Mouse (Mus musculus) lung, postnatal 25 days (tissue): ENCODE measurements around the gene Dnajc3.
A peak's percentile ranks its signal among the peaks of the same experiment; 100 is the strongest.

Experiments used
- DNase-seq: peaks from one replicate; pipeline ENCODE4 v3.0.0; 2022; ENCODE audit warnings: low spot score

Dnajc3 gene

GRCm38 (mm10) chr14:118937533-118938492 lies at the start of gene Dnajc3:
Gene Dnajc3 (plus strand): TSS chr14:118937976.
- peak; percentile 100 for DNase-seq

- no peak for DNase-seq
Measured at GRCm38 (mm10) chr14:118890101-118890500, 47.7 kb upstream of the Dnajc3 start.

GRCm38 (mm10) chr14:118895228-118895627 lies 42.5 kb upstream of the Dnajc3 start:
- no peak for DNase-seq

- no peak for DNase-seq
Measured at GRCm38 (mm10) chr14:118895655-118896054, 42.1 kb upstream of the Dnajc3 start.

GRCm38 (mm10) chr14:118899940-118900339 lies 37.8 kb upstream of the Dnajc3 start:
- no peak for DNase-seq

- no peak for DNase-seq
Measured at GRCm38 (mm10) chr14:118900911-118901310, 36.9 kb upstream of the Dnajc3 start.

GRCm38 (mm10) chr14:118903397-118903796 lies 34.4 kb upstream of the Dnajc3 start:
- DNase-seq = no peak

- no peak for DNase-seq
Measured at GRCm38 (mm10) chr14:118903867-118904562, 33.8 kb upstream of the Dnajc3 start.

GRCm38 (mm10) chr14:118907592-118907991 lies 30.2 kb upstream of the Dnajc3 start:
- no peak for DNase-seq

- no peak for DNase-seq
Measured at GRCm38 (mm10) chr14:118909872-118910271, 27.9 kb upstream of the Dnajc3 start.

GRCm38 (mm10) chr14:118910332-118911222 lies 27.2 kb upstream of the Dnajc3 start:
- peak; percentile 77 for DNase-seq

- DNase-seq = no peak
Measured at GRCm38 (mm10) chr14:118911521-118911920, 26.3 kb upstream of the Dnajc3 start.

GRCm38 (mm10) chr14:118913651-118914050 lies 24.1 kb upstream of the Dnajc3 start:
- no peak for DNase-seq

GRCm38 (mm10) chr14:118919025-118919424 lies 18.8 kb upstream of the Dnajc3 start:
- DNase-seq = peak; percentile 37

- DNase-seq = no peak
Measured at GRCm38 (mm10) chr14:118920654-118921053, 17.1 kb upstream of the Dnajc3 start.

GRCm38 (mm10) chr14:118922251-118922650 lies 15.5 kb upstream of the Dnajc3 start:
- no peak for DNase-seq

- DNase-seq = peak; percentile 36
Measured at GRCm38 (mm10) chr14:118922667-118923184, 15.1 kb upstream of the Dnajc3 start.

GRCm38 (mm10) chr14:118924673-118925615 lies 12.8 kb upstream of the Dnajc3 start, which contains the start of gene Dzip1:
Gene Dzip1 (minus strand): TSS chr14:118925460.
- peak; percentile 50 for DNase-seq

GRCm38 (mm10) chr14:118928565-118928964 lies 9.2 kb upstream of the Dnajc3 start:
- peak; percentile 60 for DNase-seq

- peak; percentile 54 for DNase-seq
Measured at GRCm38 (mm10) chr14:118929779-118930178, 8.0 kb upstream of the Dnajc3 start.
